Mouse (Mus musculus): ENCODE measurements around the gene Phf2.
A peak's percentile ranks its signal among the peaks of the same experiment; 100 is the strongest.

The Phf2 gene

GRCm38 (mm10) chr13:48807481-48808031 is 63.4 kb downstream of the Phf2 start:
- DNase-seq (ENCODE audit: low spot score in 2 of 2), result peak; percentile 20 to 59

- DNase-seq (ENCODE audit: low spot score in 2 of 2), result no peak
Observed at GRCm38 (mm10) chr13:48802181-48802580, 68.7 kb downstream of the Phf2 start.

GRCm38 (mm10) chr13:48800850-48801546 is 69.9 kb downstream of the Phf2 start:
- peak; percentile 67 to 88 for DNase-seq (ENCODE audit: low spot score in 2 of 2)

GRCm38 (mm10) chr13:48798256-48798771 is 72.6 kb downstream of the Phf2 start:
- no peak for DNase-seq (ENCODE audit: low spot score in 2 of 2)

GRCm38 (mm10) chr13:48796906-48797305 is 74.0 kb downstream of the Phf2 start:
- no peak for DNase-seq (ENCODE audit: low spot score in 2 of 2)

GRCm38 (mm10) chr13:48795711-48796110 is 75.2 kb downstream of the Phf2 start:
- no peak for DNase-seq (ENCODE audit: low spot score in 2 of 2)

- no peak for DNase-seq (ENCODE audit: low spot score in 2 of 2)
Observed at GRCm38 (mm10) chr13:48784594-48785298, 86.2 kb downstream of the Phf2 start.

GRCm38 (mm10) chr13:48784151-48784550 is 86.8 kb downstream of the Phf2 start:
- DNase-seq (ENCODE audit: low spot score in 2 of 2), result no peak

GRCm38 (mm10) chr13:48782727-48783725 is 87.9 kb downstream of the Phf2 start:
- no peak for DNase-seq (ENCODE audit: low spot score in 2 of 2)

GRCm38 (mm10) chr13:48780345-48781010 is 90.4 kb downstream of the Phf2 start:
- no peak for DNase-seq (ENCODE audit: low spot score in 2 of 2)

- DNase-seq (ENCODE audit: low spot score in 2 of 2), result no peak
Observed at GRCm38 (mm10) chr13:48779592-48780344, 91.2 kb downstream of the Phf2 start.

- no peak for DNase-seq (ENCODE audit: low spot score in 2 of 2)
Observed at GRCm38 (mm10) chr13:48778138-48778537, 92.8 kb downstream of the Phf2 start.

GRCm38 (mm10) chr13:48774506-48774905 is 96.4 kb downstream of the Phf2 start:
- DNase-seq (ENCODE audit: low spot score in 2 of 2), result no peak

- no peak for DNase-seq (ENCODE audit: low spot score in 2 of 2)
Observed at GRCm38 (mm10) chr13:48768109-48768508, 102.8 kb downstream of the Phf2 start.

- DNase-seq (ENCODE audit: low spot score in 2 of 2), result no peak
Observed at GRCm38 (mm10) chr13:48763701-48764245, 107.1 kb downstream of the Phf2 start.

GRCm38 (mm10) chr13:48760855-48761436 is 110.0 kb downstream of the Phf2 start:
- no peak for DNase-seq (ENCODE audit: low spot score in 2 of 2)

- no peak for DNase-seq (ENCODE audit: low spot score in 2 of 2)
Observed at GRCm38 (mm10) chr13:48756769-48757168, 114.2 kb downstream of the Phf2 start.

Measured in thymus, postnatal 10 days (tissue).